Mouse (Mus musculus): ENCODE measurements around the gene Lefty2. TPM values are rescaled to one million over a fixed set of nuclear protein-coding genes. Genes with fewer than 3 reads are reported as not detected.

Gene Lefty2
- total RNA-seq, 1 experiment: 68.3 TPM

GRCm38 (mm10) chr1:180866001-180866400 is 26.9 kb upstream of the Lefty2 start:
- no peak overlapping the region for H3K4me3 ChIP-seq (ENCODE audit: insufficient read depth in 1 of 2, low read depth in 1 of 2, low read length in 2 of 2, poor library complexity in 1 of 2, severe bottlenecking in 1 of 2)
- no peak overlapping the region for H3K27ac ChIP-seq (ENCODE audit: insufficient read depth, low read depth, low read length, poor library complexity, severe bottlenecking)
- no peak overlapping the region for H3K9ac ChIP-seq (ENCODE audit: insufficient read depth, low read depth, low read length, poor library complexity, severe bottlenecking)
- peaks cover 9 to 14% of the 10 kb centered on the region in 2 experiments; a peak in 3 of 4 replicates for H3K4me1 ChIP-seq (ENCODE audit: control insufficient read depth in 2 of 2, insufficient read depth in 2 of 2, low read length in 2 of 2, poor library complexity in 1 of 2)
- TF ChIP-seq MAFK (IDR thresholded peaks at IDR 0.05; ENCODE audit: insufficient read depth, low read depth, low read length): no peak
- TF ChIP-seq ZNF384 (IDR thresholded peaks at IDR 0.05; ENCODE audit: low read depth, low read length): no peak
- no peak for TF ChIP-seq HCFC1 (IDR thresholded peaks at IDR 0.05; ENCODE audit: borderline replicate concordance, insufficient read depth, low read length)
- no peak for TF ChIP-seq ZC3H11A (IDR thresholded peaks at IDR 0.05; ENCODE audit: borderline replicate concordance, low read depth, low read length)
- no peak for TF ChIP-seq CHD2 (IDR thresholded peaks at IDR 0.05; ENCODE audit: low read depth, low read length)
- no peaks in the 10 kb centered on the region for H3K9me3 ChIP-seq (ENCODE audit: control insufficient read depth, insufficient read depth, low read depth, low read length)
- in situ Hi-C loops (cut with MboI; ENCODE audit: low sequenced_read_pairs in 2 of 2, unreplicated experiment in 2 of 2): no loop called here
- peaks cover 46% of the 10 kb centered on the region for H3K36me3 ChIP-seq (ENCODE audit: control insufficient read depth, insufficient read depth, low read length, poor library complexity, severe bottlenecking)
- no peak for DNase-seq (ENCODE audit: low read depth, low spot score)

- H3K9ac ChIP-seq (ENCODE audit: insufficient read depth, low read depth, low read length, poor library complexity, severe bottlenecking): no peak overlapping the region
- in situ Hi-C loops (cut with MboI; ENCODE audit: low sequenced_read_pairs in 2 of 2, unreplicated experiment in 2 of 2): no loop called here
- peaks cover 7 to 20% of the 10 kb centered on the region in 2 experiments; a peak in 3 of 4 replicates for H3K4me1 ChIP-seq (ENCODE audit: control insufficient read depth in 2 of 2, insufficient read depth in 2 of 2, low read length in 2 of 2, poor library complexity in 1 of 2)
- H3K9me3 ChIP-seq (ENCODE audit: control insufficient read depth, insufficient read depth, low read depth, low read length): no peaks in the 10 kb centered on the region
- DNase-seq (ENCODE audit: low read depth, low spot score): no peak
- TF ChIP-seq ZC3H11A (IDR thresholded peaks at IDR 0.05; ENCODE audit: borderline replicate concordance, low read depth, low read length) (no peak), ZNF384 (IDR thresholded peaks at IDR 0.05; ENCODE audit: low read depth, low read length) (no peak), HCFC1 (IDR thresholded peaks at IDR 0.05; ENCODE audit: borderline replicate concordance, insufficient read depth, low read length) (no peak), CHD2 (IDR thresholded peaks at IDR 0.05; ENCODE audit: low read depth, low read length) (no peak), MAFK (IDR thresholded peaks at IDR 0.05; ENCODE audit: insufficient read depth, low read depth, low read length) (no peak)
- H3K4me3 ChIP-seq (ENCODE audit: insufficient read depth in 1 of 2, low read depth in 1 of 2, low read length in 2 of 2, poor library complexity in 1 of 2, severe bottlenecking in 1 of 2): no peak overlapping the region
- H3K27ac ChIP-seq (ENCODE audit: insufficient read depth, low read depth, low read length, poor library complexity, severe bottlenecking): no peak overlapping the region
- peaks cover 18% of the 10 kb centered on the region for H3K36me3 ChIP-seq (ENCODE audit: control insufficient read depth, insufficient read depth, low read length, poor library complexity, severe bottlenecking)
These were observed 22.7 kb upstream of the Lefty2 start for GRCm38 (mm10) chr1:180870122-180870650.

- Histone ChIP-seq H3K36me3 (ENCODE audit: control insufficient read depth, insufficient read depth, low read length, poor library complexity, severe bottlenecking) (no peaks in the 10 kb centered on the region), H3K9ac (ENCODE audit: insufficient read depth, low read depth, low read length, poor library complexity, severe bottlenecking) (no peak overlapping the region), H3K27ac (ENCODE audit: insufficient read depth, low read depth, low read length, poor library complexity, severe bottlenecking) (no peak overlapping the region), H3K4me3 (ENCODE audit: insufficient read depth in 1 of 2, low read depth in 1 of 2, low read length in 2 of 2, poor library complexity in 1 of 2, severe bottlenecking in 1 of 2) (no peak overlapping the region), H3K4me1 (ENCODE audit: control insufficient read depth in 2 of 2, insufficient read depth in 2 of 2, low read length in 2 of 2, poor library complexity in 1 of 2) (peaks cover 6 to 23% of the 10 kb centered on the region in 2 experiments; a peak in 2 of 4 replicates), H3K9me3 (ENCODE audit: control insufficient read depth, insufficient read depth, low read depth, low read length) (no peaks in the 10 kb centered on the region)
- DNase-seq (ENCODE audit: low read depth, low spot score): peak; percentile 97
- in situ Hi-C loops (cut with MboI; ENCODE audit: low sequenced_read_pairs in 2 of 2, unreplicated experiment in 2 of 2): no loop called here
- TF ChIP-seq ZC3H11A (IDR thresholded peaks at IDR 0.05; ENCODE audit: borderline replicate concordance, low read depth, low read length): peak; percentile 90
- TF ChIP-seq HCFC1 (IDR thresholded peaks at IDR 0.05; ENCODE audit: borderline replicate concordance, insufficient read depth, low read length): no peak; the same call in 1 of the 2 replicates
- TF ChIP-seq MAFK (IDR thresholded peaks at IDR 0.05; ENCODE audit: insufficient read depth, low read depth, low read length): no peak
- TF ChIP-seq CHD2 (IDR thresholded peaks at IDR 0.05; ENCODE audit: low read depth, low read length): no peak
- peak; percentile 82; the same call in 1 of the 2 replicates for TF ChIP-seq ZNF384 (IDR thresholded peaks at IDR 0.05; ENCODE audit: low read depth, low read length)
These were observed 18.9 kb upstream of the Lefty2 start for GRCm38 (mm10) chr1:180873861-180874484.

- TF ChIP-seq MAFK (IDR thresholded peaks at IDR 0.05; ENCODE audit: insufficient read depth, low read depth, low read length) (no peak), ZC3H11A (IDR thresholded peaks at IDR 0.05; ENCODE audit: borderline replicate concordance, low read depth, low read length) (no peak), ZNF384 (IDR thresholded peaks at IDR 0.05; ENCODE audit: low read depth, low read length) (no peak), HCFC1 (IDR thresholded peaks at IDR 0.05; ENCODE audit: borderline replicate concordance, insufficient read depth, low read length) (no peak), CHD2 (IDR thresholded peaks at IDR 0.05; ENCODE audit: low read depth, low read length) (no peak)
- Histone ChIP-seq H3K9me3 (ENCODE audit: control insufficient read depth, insufficient read depth, low read depth, low read length) (no peaks in the 10 kb centered on the region), H3K4me1 (ENCODE audit: control insufficient read depth in 2 of 2, insufficient read depth in 2 of 2, low read length in 2 of 2, poor library complexity in 1 of 2) (peaks cover 6 to 23% of the 10 kb centered on the region in 2 experiments; a peak in 2 of 4 replicates), H3K27ac (ENCODE audit: insufficient read depth, low read depth, low read length, poor library complexity, severe bottlenecking) (no peak overlapping the region), H3K9ac (ENCODE audit: insufficient read depth, low read depth, low read length, poor library complexity, severe bottlenecking) (no peak overlapping the region), H3K36me3 (ENCODE audit: control insufficient read depth, insufficient read depth, low read length, poor library complexity, severe bottlenecking) (no peaks in the 10 kb centered on the region), H3K4me3 (ENCODE audit: insufficient read depth in 1 of 2, low read depth in 1 of 2, low read length in 2 of 2, poor library complexity in 1 of 2, severe bottlenecking in 1 of 2) (no peak overlapping the region)
- in situ Hi-C loops (cut with MboI; ENCODE audit: low sequenced_read_pairs in 2 of 2, unreplicated experiment in 2 of 2): no loop called here
- DNase-seq (ENCODE audit: low read depth, low spot score): no peak
These were observed 18.3 kb upstream of the Lefty2 start for GRCm38 (mm10) chr1:180874615-180875014.

All from ES-E14 (cell line).